Mouse (Mus musculus) kidney, adult 2 months (tissue): ENCODE data around the gene Klhl33.

ENCODE experiments used
- CTCF ChIP-seq: fragments of 200-500 bp; conservative IDR thresholded peaks from 2 replicates; pipeline ENCODE4 v1.5.1; 2011; ENCODE audit warnings: low read depth, mild to moderate bottlenecking, control low read depth, low read length, moderate library complexity, mixed read lengths; ENCODE audit not compliant: insufficient read depth, insufficient read length
- POLR2A ChIP-seq: fragments of 200-500 bp; IDR thresholded peaks from one replicate; pipeline ENCODE4 v1.6.1; 2011; ENCODE audit warnings: low read depth, low read length, control low read depth

GRCm38 (mm10) chr14:50930754-50931492 lies 33.6 kb upstream of the Klhl33 start, which contains the start of the genes Pip4p1 and Pnp:
- no peak for TF ChIP-seq CTCF
- peak; percentile 19 for TF ChIP-seq POLR2A
